Mouse (Mus musculus) erythroblast, adult 5-6 weeks (primary cell): ENCODE data around the gene Rap1gds1. TPM values are rescaled to one million over a fixed set of nuclear protein-coding genes. Genes with fewer than 3 reads are reported as not detected.

Experiments used
- ATAC-seq: replicated peaks from 2 replicates; pipeline ENCODE4 v1.8.0; 2016; ENCODE audit warnings: moderate number of reproducible peaks, mild to moderate bottlenecking, moderate TSS enrichment, inconsistent platforms; ENCODE audit not compliant: poor library complexity, low FRiP score, severe bottlenecking
- total RNA-seq, 2 experiments: library from RNA; stranded (forward) in 1 of 2; stranded (reverse) in 1 of 2; fragments of 150-400 nt in 1 of 2; fragments of 200-764, 138-1000 nt in 1 of 2; gene quantifications; 2 replicates each; pipeline versions ENCODE4 v1.2.3 to v1.2.4; 2015 to 2017; ENCODE audit warnings: low replicate concordance in 2 of 2

Gene Rap1gds1
- total RNA-seq, 2 experiments from 2014 or later, result 6.0 to 25.9 TPM

GRCm38 (mm10) chr3:138958527-138958926 lies 116.5 kb downstream of the Rap1gds1 start:
- no peak for ATAC-seq

- ATAC-seq, result no peak
Measured at GRCm38 (mm10) chr3:138955220-138955619, 119.8 kb downstream of the Rap1gds1 start.

GRCm38 (mm10) chr3:138949081-138949480 lies 125.9 kb downstream of the Rap1gds1 start:
- ATAC-seq, result no peak

- no peak for ATAC-seq
Measured at GRCm38 (mm10) chr3:138945516-138945915, 129.5 kb downstream of the Rap1gds1 start.

GRCm38 (mm10) chr3:138941604-138942003 lies 133.4 kb downstream of the Rap1gds1 start:
- ATAC-seq, result no peak

GRCm38 (mm10) chr3:138937241-138937640 lies 137.8 kb downstream of the Rap1gds1 start:
- ATAC-seq, result no peak

GRCm38 (mm10) chr3:138936780-138937179 lies 138.2 kb downstream of the Rap1gds1 start:
- no peak for ATAC-seq

GRCm38 (mm10) chr3:138927437-138927836 lies 147.6 kb downstream of the Rap1gds1 start:
- ATAC-seq, result no peak

GRCm38 (mm10) chr3:138926161-138926560 lies 148.8 kb downstream of the Rap1gds1 start:
- ATAC-seq, result no peak

- ATAC-seq, result no peak
Measured at GRCm38 (mm10) chr3:138918241-138918640, 156.8 kb downstream of the Rap1gds1 start.

- no peak for ATAC-seq
Measured at GRCm38 (mm10) chr3:138917016-138917415, 158.0 kb downstream of the Rap1gds1 start.

- no peak for ATAC-seq
Measured at GRCm38 (mm10) chr3:138916591-138916990, 158.4 kb downstream of the Rap1gds1 start.

- no peak for ATAC-seq
Measured at GRCm38 (mm10) chr3:138914626-138915288, 160.2 kb downstream of the Rap1gds1 start.

- no peak for ATAC-seq
Measured at GRCm38 (mm10) chr3:138912504-138912903, 162.5 kb downstream of the Rap1gds1 start.

- no peak for ATAC-seq
Measured at GRCm38 (mm10) chr3:138909313-138909712, 165.7 kb downstream of the Rap1gds1 start.

- ATAC-seq, result no peak
Measured at GRCm38 (mm10) chr3:138906112-138906880, 168.7 kb downstream of the Rap1gds1 start.

GRCm38 (mm10) chr3:138905678-138906077 lies 169.3 kb downstream of the Rap1gds1 start:
- ATAC-seq, result no peak

- ATAC-seq, result no peak
Measured at GRCm38 (mm10) chr3:138900571-138901141, 174.3 kb downstream of the Rap1gds1 start.

- ATAC-seq, result no peak
Measured at GRCm38 (mm10) chr3:138898055-138898454, 176.9 kb downstream of the Rap1gds1 start.

- ATAC-seq, result no peak
Measured at GRCm38 (mm10) chr3:138897500-138897899, 177.5 kb downstream of the Rap1gds1 start.

GRCm38 (mm10) chr3:138893520-138893919 lies 181.5 kb downstream of the Rap1gds1 start:
- no peak for ATAC-seq
